Comparison of ENCODE assay signal across 16 mouse cellular contexts in genomic region chr3:58183279-58183678, GRCm38 (mm10).
"Had no signal": no experiment of that assay in that cellular context is flagged by ENCODE, and none has a peak within 500 bp of the region (broad histone marks: within the 10 kb centered on the region; RNA-seq: fewer than 3 reads in every experiment).

No protein-coding gene starts in this region.

- H3K9ac ChIP-seq: kidney, embryonic 15.5 days; liver, embryonic 13.5 days; midbrain, embryonic 12.5 days; midbrain, embryonic 15.5 days; neural tube, embryonic 12.5 days; neural tube, embryonic 15.5 days had no signal

- H3K27me3 ChIP-seq: kidney, embryonic 15.5 days; liver, embryonic 13.5 days; midbrain, embryonic 12.5 days; midbrain, embryonic 15.5 days; neural tube, embryonic 12.5 days; neural tube, embryonic 15.5 days had no signal

- H3K9me3 ChIP-seq: kidney, embryonic 15.5 days; liver, embryonic 13.5 days; midbrain, embryonic 12.5 days; midbrain, embryonic 15.5 days; neural tube, embryonic 12.5 days; neural tube, embryonic 15.5 days had no signal

- H3K27ac ChIP-seq: kidney, embryonic 15.5 days; left cerebral cortex, adult 2 months; liver, embryonic 13.5 days; macrophage; midbrain, embryonic 12.5 days; midbrain, embryonic 15.5 days; neural tube, embryonic 12.5 days; neural tube, embryonic 15.5 days had no signal

- ATAC-seq: midbrain, embryonic 15.5 days had no signal

- H3K4me2 ChIP-seq: kidney, embryonic 15.5 days; liver, embryonic 13.5 days; midbrain, embryonic 12.5 days; midbrain, embryonic 15.5 days; neural tube, embryonic 12.5 days; neural tube, embryonic 15.5 days had no signal

- H3K4me3 ChIP-seq: kidney, embryonic 15.5 days; left cerebral cortex, adult 2 months; liver, embryonic 13.5 days; midbrain, embryonic 12.5 days; midbrain, embryonic 15.5 days; neural tube, embryonic 12.5 days; neural tube, embryonic 15.5 days had no signal

- H3K36me3 ChIP-seq: kidney, embryonic 15.5 days; liver, embryonic 13.5 days; midbrain, embryonic 12.5 days; midbrain, embryonic 15.5 days; neural tube, embryonic 12.5 days; neural tube, embryonic 15.5 days had no signal

- DNase-seq: kidney, adult 8-10 months; kidney, postnatal 10 days; kidney, postnatal 36 days; layer of hippocampus, postnatal 36 days; liver, embryonic 13.5 days; right cerebral cortex, adult 18-20 months; right cerebral cortex, postnatal 14 days; right cerebral cortex, postnatal 4 days; thymus, postnatal 25 days had no signal

- H3K4me1 ChIP-seq: kidney, embryonic 15.5 days; liver, embryonic 13.5 days; midbrain, embryonic 12.5 days; midbrain, embryonic 15.5 days; neural tube, embryonic 12.5 days; neural tube, embryonic 15.5 days had no signal
